Mouse (Mus musculus): ENCODE measurements around the gene Pald1. TPM values are rescaled to one million over a fixed set of nuclear protein-coding genes. Genes with fewer than 3 reads are reported as not detected.

Gene Pald1
- total and polyA plus RNA-seq, 3 experiments: 15.3 to 17.7 (median 17.6) TPM

GRCm38 (mm10) chr10:61390148-61390547, 6.8 kb upstream of the Pald1 start:
- Histone ChIP-seq H3K27me3 (ENCODE audit: control insufficient read depth, insufficient read depth, low read length) (no peaks in the 10 kb centered on the region), H3K4me1 (ENCODE audit: control insufficient read depth, insufficient read depth, low read length) (peaks cover 7% of the 10 kb centered on the region; the same call in 1 of the 2 replicates), H3K27ac (no peak overlapping the region), H3K9ac (ENCODE audit: low read depth, low read length) (no peak overlapping the region), H3K36me3 (ENCODE audit: control insufficient read depth, insufficient read depth, low read length) (no peaks in the 10 kb centered on the region), H3K79me2 (replicated peaks; ENCODE audit: control insufficient read depth, insufficient read depth, low read length) (no peaks in the 10 kb centered on the region), H3K4me3 (no peak overlapping the region)
- intact Hi-C loops (cut with DNase I): no loop called here
- TF ChIP-seq EP300 (IDR thresholded peaks at IDR 0.05; ENCODE audit: insufficient read depth, low read depth, low read length): 0 out of 2 replicates have a peak, but pooled peaks have one; percentile 37
- no peak for TF ChIP-seq POLR2A (IDR thresholded peaks at IDR 0.05; ENCODE audit: insufficient read depth, low read depth, low read length)
- TF ChIP-seq CTCF (IDR thresholded peaks at IDR 0.05): no peak
- 6% methylated on average over 2 of the region's 2 CpGs for WGBS
- no peak for DNase-seq

- no peak for DNase-seq
- H3K4me3 ChIP-seq: no peak overlapping the region
- no peak overlapping the region for H3K9ac ChIP-seq (ENCODE audit: low read depth, low read length)
- peaks cover 9% of the 10 kb centered on the region for H3K4me1 ChIP-seq (ENCODE audit: control insufficient read depth, insufficient read depth, low read length)
- 84% methylated on average over 5 of the region's 5 CpGs for WGBS
- no peaks in the 10 kb centered on the region for H3K79me2 ChIP-seq (replicated peaks; ENCODE audit: control insufficient read depth, insufficient read depth, low read length)
- H3K27me3 ChIP-seq (ENCODE audit: control insufficient read depth, insufficient read depth, low read length): no peaks in the 10 kb centered on the region
- no peak overlapping the region for H3K27ac ChIP-seq
- intact Hi-C loops (cut with DNase I): no loop called here
- no peaks in the 10 kb centered on the region for H3K36me3 ChIP-seq (ENCODE audit: control insufficient read depth, insufficient read depth, low read length)
- TF ChIP-seq EP300 (IDR thresholded peaks at IDR 0.05; ENCODE audit: insufficient read depth, low read depth, low read length) (no peak), POLR2A (IDR thresholded peaks at IDR 0.05; ENCODE audit: insufficient read depth, low read depth, low read length) (no peak), CTCF (IDR thresholded peaks at IDR 0.05) (no peak)
Measured at GRCm38 (mm10) chr10:61389020-61389419, 5.7 kb upstream of the Pald1 start.

DNA sequence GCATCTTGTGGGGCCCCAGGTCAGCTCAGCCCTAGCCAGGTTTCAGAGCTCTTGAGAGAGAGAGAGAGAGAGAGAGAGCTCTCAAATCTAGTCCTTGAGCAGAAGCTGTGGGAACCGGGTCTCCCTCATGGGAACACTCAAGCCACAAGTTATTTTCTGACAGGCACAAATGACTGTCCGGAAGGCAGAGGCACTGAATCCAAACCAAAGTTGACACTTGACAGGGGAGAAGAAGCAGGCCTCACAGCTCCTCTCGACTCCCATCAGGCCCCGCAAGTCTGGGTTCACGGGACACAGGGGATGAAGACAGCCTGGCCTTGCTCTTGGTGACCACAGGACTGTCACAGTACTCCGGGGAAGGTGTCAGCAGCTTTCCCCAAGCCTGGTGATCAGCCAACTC, 3.0 kb upstream of the Pald1 start:
- DNase-seq: peak in 1 of 2 experiments; percentile 24
- TF ChIP-seq EP300 (IDR thresholded peaks at IDR 0.05; ENCODE audit: insufficient read depth, low read depth, low read length): no peak
- Histone ChIP-seq H3K36me3 (ENCODE audit: control insufficient read depth, insufficient read depth, low read length) (no peaks in the 10 kb centered on the region), H3K27me3 (ENCODE audit: control insufficient read depth, insufficient read depth, low read length) (no peaks in the 10 kb centered on the region), H3K4me3 (no peak overlapping the region), H3K9ac (ENCODE audit: low read depth, low read length) (no peak overlapping the region), H3K27ac (no peak overlapping the region), H3K79me2 (replicated peaks; ENCODE audit: control insufficient read depth, insufficient read depth, low read length) (no peaks in the 10 kb centered on the region), H3K4me1 (ENCODE audit: control insufficient read depth, insufficient read depth, low read length) (peaks cover 9% of the 10 kb centered on the region)
- intact Hi-C loops (cut with DNase I): no loop called here
- 69% methylated on average over 6 of the region's 6 CpGs for WGBS

DNA sequence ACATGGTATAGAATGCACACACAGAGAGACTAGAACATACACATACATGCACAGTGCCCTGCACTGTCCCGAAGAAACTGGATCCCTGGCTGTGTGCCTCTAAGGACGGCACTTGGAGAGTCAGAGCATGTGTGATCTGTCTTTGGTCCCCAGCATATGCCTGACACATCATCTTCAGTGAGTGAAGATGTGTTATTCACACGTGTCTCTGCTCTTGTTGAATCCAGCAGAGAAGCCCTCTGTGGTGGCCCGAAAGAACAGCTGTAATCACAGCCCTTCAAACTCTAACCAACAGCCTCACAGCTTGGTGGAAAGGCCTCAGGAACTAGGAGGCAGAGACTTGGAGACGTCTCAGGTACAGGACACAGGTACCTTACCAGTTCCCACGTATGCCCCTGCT, 1.8 kb upstream of the Pald1 start:
- Histone ChIP-seq H3K4me3 (no peak overlapping the region), H3K36me3 (ENCODE audit: control insufficient read depth, insufficient read depth, low read length) (no peaks in the 10 kb centered on the region), H3K4me1 (ENCODE audit: control insufficient read depth, insufficient read depth, low read length) (peaks cover 17% of the 10 kb centered on the region), H3K27ac (no peak overlapping the region), H3K9ac (ENCODE audit: low read depth, low read length) (no peak overlapping the region), H3K27me3 (ENCODE audit: control insufficient read depth, insufficient read depth, low read length) (no peaks in the 10 kb centered on the region), H3K79me2 (replicated peaks; ENCODE audit: control insufficient read depth, insufficient read depth, low read length) (no peaks in the 10 kb centered on the region)
- intact Hi-C loops (cut with DNase I): no loop called here
- no peak for DNase-seq
- 94% methylated on average over 6 of the region's 6 CpGs for WGBS
- no peak for TF ChIP-seq CTCF (IDR thresholded peaks at IDR 0.05)
- no peak for TF ChIP-seq POLR2A (IDR thresholded peaks at IDR 0.05; ENCODE audit: insufficient read depth, low read depth, low read length)
- TF ChIP-seq EP300 (IDR thresholded peaks at IDR 0.05; ENCODE audit: insufficient read depth, low read depth, low read length): no peak

DNA sequence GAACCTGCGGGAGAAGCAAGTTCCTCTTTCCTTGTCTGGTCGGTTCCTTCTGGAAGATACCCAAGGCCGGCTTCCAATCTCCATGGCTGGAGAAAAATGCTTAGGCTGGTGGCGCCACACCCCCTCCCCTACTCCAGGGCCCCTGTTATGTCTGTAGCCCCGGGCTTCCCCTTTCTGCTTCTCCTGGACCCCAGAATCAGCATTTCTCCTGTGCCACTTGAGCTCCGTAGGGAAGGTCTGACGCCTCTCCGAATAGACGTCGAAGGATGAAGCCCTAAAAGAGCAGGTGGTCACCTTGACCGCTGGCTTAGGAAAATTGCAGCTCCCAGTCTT, 351 bp upstream of the Pald1 start:
- intact Hi-C loops (cut with DNase I): no loop called here
- TF ChIP-seq CTCF (IDR thresholded peaks at IDR 0.05) (no peak), EP300 (IDR thresholded peaks at IDR 0.05; ENCODE audit: insufficient read depth, low read depth, low read length) (no peak), POLR2A (IDR thresholded peaks at IDR 0.05; ENCODE audit: insufficient read depth, low read depth, low read length) (no peak)
- WGBS: 10% methylated on average over 11 of the region's 11 CpGs

GRCm38 (mm10) chr10:61382281-61382731, 1.0 kb downstream of the Pald1 start:
- Histone ChIP-seq H3K9ac (ENCODE audit: low read depth, low read length) (peak overlapping the region; percentile 95), H3K36me3 (ENCODE audit: control insufficient read depth, insufficient read depth, low read length) (peaks cover 2% of the 10 kb centered on the region), H3K27me3 (ENCODE audit: control insufficient read depth, insufficient read depth, low read length) (no peaks in the 10 kb centered on the region), H3K79me2 (replicated peaks; ENCODE audit: control insufficient read depth, insufficient read depth, low read length) (peaks cover 2% of the 10 kb centered on the region), H3K4me1 (ENCODE audit: control insufficient read depth, insufficient read depth, low read length) (peaks cover 37% of the 10 kb centered on the region), H3K27ac (peak overlapping the region; percentile 91), H3K4me3 (peak overlapping the region; percentile 96)
- DNase-seq: peak; percentile 41 to 57
- intact Hi-C loops (cut with DNase I): loop anchor here (1.0 kb wide), 1 partner anchor 16 kb away; no protein-coding TSS in a partner anchor
- 7% methylated on average over 8 of the region's 8 CpGs for WGBS
- no peak for TF ChIP-seq POLR2A (IDR thresholded peaks at IDR 0.05; ENCODE audit: insufficient read depth, low read depth, low read length)
- TF ChIP-seq EP300 (IDR thresholded peaks at IDR 0.05; ENCODE audit: insufficient read depth, low read depth, low read length): no peak
- no peak for TF ChIP-seq CTCF (IDR thresholded peaks at IDR 0.05)

More for the DNA sequence above, 351 bp upstream of the Pald1 start:
- no peak for DNase-seq
- Histone ChIP-seq H3K27ac (peak overlapping the region; percentile 91), H3K4me3 (peak overlapping the region; percentile 96), H3K36me3 (ENCODE audit: control insufficient read depth, insufficient read depth, low read length) (peaks cover 2% of the 10 kb centered on the region), H3K9ac (ENCODE audit: low read depth, low read length) (peak overlapping the region; percentile 95), H3K4me1 (ENCODE audit: control insufficient read depth, insufficient read depth, low read length) (peaks cover 29% of the 10 kb centered on the region), H3K27me3 (ENCODE audit: control insufficient read depth, insufficient read depth, low read length) (no peaks in the 10 kb centered on the region), H3K79me2 (replicated peaks; ENCODE audit: control insufficient read depth, insufficient read depth, low read length) (no peaks in the 10 kb centered on the region; the same call in 1 of the 2 replicates)
